Mouse (Mus musculus) MN1 (cell line): ENCODE results near the gene Bmper.

ENCODE experiments used
- DNase-seq: peaks from one replicate; pipeline ENCODE4 v3.0.0-alpha.2; 2016; ENCODE audit warnings: low spot score

The Bmper gene

DNA sequence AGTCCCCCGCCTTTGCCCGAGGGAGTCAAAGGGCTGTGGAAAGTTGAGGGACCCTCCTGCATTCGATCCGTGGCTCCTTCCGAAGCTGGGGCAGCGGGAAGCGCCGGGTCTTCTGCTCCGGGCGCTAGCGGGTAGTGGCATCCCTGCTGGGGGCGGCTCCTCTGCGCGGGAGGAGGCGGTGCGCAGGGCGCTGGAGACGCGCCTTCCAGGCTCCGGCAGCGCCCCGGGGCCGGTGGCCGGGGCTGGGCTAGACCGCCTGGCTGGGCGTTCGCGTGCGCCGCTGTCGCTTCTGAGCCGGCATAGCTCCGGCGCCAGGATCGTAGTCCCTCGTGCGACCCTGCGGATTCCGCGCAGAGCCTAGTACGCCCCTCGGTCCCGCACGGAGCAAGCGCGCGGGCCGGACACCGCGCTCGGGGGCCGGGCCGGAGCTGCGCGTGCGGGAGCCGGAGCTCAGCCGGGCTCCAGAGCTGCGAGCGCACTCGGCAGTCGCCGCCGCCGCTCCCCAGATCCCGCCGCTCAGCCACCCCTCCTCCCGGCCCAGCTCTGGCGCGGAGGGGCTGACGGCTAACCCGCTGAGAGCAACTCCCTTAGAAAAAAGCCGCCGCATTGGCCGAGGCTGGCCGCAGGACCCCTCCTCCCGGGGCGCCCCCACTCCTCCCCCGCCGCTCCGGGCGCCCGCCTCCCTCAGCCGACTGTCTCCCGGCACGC lies at the start of gene Bmper:
Gene Bmper (plus strand): TSS at position 236 of the 708 bp plus-strand sequence.
- DNase-seq = peak; percentile 70

DNA sequence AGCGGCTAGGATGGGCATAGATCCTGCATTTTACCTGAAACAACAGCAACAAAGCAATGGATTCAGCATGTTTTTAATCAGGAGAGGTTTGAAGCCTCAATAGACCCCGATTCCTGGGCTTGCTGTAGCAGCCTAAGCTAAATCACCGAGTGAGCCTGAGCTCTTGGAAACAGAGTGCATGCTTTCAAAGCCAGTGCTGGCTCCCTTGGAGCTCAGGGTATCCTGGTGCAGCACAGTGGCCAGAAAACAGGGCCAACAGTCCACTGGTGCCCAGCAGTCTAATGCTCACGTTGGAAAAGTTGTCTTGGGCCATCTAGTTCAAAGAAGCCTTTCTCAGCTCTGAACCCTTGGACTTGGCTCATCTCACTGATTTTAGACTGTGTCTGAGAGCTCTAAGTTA lies 45.4 kb upstream of the Bmper start:
- DNase-seq = no peak

DNA sequence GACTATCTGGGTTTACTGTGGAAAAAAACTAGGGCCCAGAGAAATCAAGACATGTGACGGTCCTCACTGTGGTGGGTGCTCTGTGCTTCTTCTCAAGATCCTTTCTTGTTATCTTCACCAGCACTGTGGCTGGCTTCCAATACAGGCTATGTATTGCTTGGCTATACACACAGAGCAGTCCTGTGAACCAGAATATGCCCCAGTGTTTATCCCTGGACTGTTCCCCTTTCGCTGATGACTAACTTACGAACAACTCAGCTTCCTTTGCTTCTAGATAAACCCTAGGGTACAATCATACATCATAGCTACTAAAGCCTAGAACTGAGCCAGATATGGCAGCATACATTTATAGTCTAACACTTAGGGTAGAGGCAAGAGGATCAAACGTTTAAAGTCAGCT lies 35.7 kb upstream of the Bmper start:
- no peak for DNase-seq

DNA sequence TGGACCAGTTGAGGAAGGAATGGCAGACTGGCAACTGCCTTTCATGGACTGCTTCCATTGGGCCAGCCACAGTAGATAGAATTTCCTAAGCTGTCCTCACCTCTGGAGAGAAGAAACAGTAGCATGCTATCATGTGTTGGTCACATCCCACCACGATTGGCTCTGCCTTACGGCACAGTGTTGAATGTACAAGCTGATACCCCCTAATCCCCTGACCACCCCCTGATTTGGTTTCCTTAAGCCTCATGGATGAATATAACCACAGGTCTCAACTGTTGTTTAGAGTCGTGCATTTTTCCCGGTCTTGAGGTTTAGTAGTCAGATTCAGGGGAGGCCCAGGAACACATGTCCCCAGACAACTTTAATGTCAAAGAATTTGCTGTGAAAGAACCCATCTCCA lies 34.7 kb upstream of the Bmper start:
- DNase-seq = no peak

DNA sequence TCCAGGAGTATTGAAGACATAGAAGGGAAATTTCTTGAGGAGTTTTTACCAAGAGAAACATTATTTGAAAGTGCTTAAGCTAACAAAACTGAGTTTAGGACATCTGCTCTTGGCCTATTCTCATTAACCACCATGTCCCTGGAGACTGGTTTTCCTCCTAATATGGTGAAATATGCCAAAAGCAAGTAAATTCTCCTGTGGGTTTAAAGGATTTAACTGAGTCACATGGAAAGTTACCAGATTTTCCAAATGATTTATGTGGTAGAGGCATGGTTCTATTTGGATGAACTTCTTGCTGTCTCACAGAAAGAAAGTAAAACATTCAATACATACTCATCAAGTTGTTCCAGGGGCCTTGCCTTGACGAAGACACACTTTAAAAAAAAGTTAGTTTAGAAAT lies 31.9 kb upstream of the Bmper start:
- DNase-seq = no peak

DNA sequence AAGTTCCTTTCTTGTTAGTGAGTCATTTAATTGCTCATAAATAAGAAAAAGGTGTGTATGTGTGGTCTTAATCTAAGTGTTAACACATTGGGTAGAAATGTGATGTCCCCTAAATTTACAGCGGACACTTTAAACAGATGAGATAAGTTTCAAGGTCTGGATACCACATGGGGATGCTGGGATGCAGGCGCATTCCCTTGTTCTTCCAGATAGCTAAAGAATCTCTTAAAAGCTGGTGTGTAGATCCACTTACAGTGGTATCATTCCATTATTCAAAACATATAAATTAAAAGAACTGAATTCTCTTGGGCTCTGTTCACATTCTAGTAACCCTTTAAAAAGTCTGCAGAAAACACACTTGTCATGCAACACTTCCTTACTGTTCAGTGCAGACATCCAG lies 31.4 kb upstream of the Bmper start:
- DNase-seq = no peak

DNA sequence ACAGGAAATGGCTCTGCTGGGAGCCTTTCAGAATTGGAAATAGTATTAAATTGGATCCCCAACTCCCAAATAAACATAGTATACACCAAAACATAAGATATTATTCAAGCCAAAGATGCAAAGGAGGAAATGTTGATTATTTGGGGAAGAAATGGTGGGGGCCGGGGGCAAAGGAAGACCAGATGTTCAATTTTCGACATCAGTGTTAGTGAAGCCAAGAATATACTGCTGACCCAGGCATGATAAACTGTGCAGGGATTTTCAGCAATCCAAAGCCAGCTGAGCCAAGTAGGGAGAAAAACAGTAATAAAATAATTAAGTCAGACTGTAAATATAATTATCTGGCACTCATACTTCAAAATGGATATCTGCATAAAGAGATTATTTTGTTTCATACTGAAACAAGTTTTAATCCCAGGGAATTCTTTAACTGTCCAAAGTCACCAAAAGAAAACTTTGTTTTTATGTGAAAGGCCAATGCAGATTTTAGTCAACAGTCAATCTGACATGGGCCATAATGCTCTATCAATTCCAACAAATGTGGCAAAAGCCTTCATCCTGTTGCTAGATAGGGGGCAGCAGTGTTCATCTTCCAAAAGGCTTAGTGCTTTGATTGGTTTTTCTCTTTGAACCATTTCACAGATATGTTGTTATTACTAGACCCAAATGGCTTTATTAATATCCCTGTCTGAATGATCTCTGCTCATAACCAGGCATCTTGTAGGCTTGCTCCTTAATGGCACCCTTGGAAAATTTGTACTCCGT lies 30.1 kb upstream of the Bmper start:
- no peak for DNase-seq

DNA sequence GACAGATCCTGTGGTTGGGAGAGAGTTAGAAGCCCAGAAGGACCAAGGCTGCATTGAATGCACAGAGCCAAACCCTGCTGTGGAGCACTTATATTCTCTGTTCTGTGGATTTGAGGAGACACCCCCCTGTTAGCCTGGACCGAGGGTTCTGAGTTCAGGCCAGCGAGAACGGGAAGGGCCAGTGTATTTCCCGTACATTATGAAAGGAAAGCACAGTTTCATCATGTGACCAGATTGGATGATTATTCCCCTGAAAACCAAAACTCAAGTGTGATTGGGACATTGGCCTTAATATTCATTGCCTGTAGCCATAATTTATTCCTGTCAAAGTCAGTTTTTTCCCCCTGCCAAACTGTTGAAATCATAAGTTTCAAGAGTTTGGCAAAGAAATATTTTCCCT lies 23.9 kb upstream of the Bmper start:
- no peak for DNase-seq

DNA sequence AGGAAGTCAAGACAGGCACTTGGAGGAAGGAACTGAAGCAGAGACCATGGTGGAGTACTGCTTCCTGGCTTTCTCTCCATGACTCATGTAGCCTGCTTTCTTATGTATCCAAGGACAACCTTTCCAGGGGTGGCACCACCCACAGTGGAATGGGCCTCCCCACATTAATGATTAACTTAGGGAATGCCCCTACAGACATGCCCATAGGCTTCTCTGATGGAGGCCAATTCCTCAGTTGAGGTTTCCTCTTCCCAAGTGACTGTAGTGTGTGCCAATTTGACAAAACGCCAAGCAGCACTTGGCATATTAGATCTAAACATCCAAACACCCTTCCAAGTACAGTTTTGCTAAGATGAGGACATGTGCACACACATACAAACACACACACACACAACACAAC lies 23.0 kb upstream of the Bmper start:
- no peak for DNase-seq

DNA sequence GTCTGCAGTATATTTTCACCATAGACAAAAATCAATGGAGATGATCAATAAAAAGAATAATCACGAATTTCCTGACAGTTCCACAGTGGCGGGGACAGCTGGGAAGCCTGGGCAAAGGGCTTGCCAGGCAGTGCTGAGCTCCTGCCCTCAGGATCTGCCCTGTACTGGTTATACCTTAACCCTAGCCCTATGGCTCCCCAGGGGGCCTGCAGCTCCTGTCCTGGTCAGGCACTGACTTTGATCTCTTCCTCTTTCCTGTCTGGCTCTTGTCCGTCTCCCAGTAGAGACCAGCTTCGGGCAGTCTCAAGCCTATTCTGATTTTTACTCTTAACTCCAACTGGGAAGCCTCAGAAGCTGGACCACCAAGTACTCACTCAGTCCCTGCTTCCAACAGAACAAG lies 22.0 kb upstream of the Bmper start:
- no peak for DNase-seq

DNA sequence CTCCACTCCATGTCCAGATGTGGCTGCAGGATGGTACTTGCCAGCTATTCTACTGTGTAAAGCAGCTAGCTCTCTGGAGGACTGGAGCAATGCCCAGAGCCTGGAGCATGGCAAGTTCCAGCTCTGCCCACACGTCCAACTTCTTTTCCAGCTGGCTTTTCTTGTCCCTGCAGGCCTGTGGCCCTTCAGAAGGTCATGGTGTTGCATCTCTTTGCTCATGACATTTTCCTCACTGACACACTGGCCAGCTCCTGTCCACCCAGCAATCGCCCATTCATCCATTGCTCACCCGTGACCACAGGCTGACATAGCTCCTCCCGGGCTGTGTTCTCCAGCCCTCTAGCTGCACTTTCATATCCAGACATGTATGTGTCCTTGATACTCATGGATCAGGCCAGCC lies 20.4 kb upstream of the Bmper start:
- DNase-seq = no peak

DNA sequence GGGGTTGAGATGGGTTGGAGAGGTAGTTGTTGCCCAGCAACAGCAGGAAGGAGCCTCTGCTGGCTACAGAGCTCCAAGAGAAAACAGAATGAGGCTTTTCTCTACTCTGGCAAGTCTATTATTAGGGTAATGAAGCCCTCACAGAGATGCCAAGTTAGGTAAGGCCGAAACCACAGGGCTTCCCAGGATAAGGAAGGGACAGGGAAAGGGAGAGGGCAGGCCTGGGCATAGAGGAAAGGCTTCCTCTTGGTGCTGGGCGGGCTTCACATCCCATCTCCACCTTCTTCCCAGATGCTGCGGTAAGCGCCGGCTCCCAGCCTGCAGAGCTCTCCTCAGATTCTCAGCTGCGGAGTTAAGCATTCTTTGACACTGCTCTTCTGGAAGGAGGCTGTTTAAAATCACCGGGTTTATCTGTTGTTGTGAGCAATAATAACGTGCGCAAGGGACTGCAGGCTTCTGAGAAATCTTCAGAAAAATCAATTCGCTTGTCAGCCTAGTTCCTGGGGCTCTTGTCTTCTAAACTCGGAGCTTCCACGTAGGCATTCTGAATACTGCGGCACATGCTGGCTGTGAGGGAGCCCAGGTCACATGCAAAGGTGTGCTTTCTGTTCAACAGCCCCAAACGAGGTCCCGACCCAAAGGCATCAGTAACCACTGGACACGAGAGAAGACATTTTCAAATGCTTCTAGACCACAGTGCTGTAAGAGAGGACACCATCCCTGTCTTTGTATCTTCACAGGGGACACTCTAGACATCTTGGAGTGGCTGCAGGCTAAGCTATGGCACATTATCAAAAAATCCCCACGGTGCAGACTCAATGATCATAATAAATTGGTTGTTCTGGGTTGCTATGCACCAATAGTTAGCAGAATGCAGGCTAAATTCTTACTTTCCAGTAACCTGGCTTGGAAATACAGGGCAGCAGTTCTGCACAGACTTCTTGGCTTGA lies 18.3 kb upstream of the Bmper start:
- no peak for DNase-seq

DNA sequence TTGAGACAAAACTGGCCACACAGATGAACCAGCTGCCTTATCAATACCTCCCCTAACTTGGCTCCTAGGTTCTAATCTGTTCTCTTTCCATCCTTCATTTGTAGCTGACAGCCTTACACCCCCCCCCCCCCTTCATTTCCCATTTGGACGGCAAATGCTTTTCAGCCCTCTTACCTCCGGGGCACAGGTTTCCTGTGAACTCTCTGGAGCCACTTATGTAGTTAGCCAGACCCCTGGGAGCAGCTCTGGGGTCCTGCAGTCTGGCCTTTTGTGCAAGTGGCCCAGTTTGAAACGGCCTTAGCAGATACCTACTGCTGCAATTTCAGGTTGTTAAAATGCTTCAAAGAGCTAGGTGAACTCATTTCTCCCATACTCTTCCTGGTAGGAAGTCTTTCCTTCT lies 17.6 kb upstream of the Bmper start:
- no peak for DNase-seq

DNA sequence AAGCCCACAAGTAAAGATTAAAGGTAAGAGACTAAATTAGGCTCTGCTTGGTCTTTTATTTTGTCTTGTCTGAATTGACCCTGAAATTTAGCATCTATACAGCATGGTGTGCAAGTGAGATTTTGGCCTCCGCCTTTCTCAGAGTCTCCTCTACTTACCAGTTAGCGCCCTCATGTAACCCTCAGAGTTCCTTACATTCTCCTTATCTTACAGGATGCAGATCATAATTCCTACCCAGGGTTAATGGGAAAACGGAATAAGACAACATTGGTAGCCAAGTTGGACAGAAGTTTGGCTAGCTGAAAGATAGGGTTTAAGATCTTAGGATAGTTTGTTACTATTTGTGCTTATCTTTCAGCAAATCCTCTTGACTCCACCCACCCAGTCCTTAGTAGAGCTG lies 17.1 kb upstream of the Bmper start:
- no peak for DNase-seq

DNA sequence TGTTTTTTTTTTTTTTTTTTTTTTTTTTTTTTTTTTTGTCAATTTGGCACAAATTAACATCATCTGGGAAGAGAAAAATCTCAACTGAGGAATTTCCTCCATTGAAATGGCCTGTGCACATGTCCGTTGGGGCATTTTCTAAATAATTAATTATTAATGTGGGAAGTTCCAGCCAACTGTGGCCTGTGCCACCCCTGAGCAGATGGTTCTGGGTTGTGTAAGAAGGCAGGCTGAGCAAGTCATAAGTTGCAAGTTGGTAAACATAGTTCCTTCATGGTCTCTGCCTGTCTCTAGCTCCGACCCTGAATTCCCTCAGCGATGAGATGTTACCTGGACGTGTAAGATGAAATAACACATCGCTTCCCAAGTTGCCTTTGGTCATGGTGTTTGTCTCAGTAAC lies 16.7 kb upstream of the Bmper start:
- no peak for DNase-seq

DNA sequence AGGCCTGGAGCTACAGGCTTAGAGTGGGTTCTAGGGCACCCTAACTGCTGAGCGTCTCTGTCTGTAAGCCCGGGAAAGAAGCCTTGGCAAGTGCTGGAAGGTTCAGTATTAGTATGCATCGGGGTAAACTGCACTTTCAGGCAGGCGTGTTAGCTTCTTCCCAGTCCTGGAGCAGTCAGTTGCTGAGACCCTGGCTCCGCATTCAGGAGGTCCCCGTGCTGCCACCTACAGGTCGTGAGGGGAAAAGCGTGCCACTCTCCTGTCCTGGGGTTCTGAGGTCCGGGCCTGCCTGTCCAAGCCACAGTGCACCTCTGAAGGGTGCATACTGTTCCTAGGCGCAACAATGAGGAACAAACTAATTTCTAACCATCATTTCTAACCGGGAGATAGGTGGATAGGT lies 10.6 kb upstream of the Bmper start:
- peak; percentile 46 for DNase-seq

DNA sequence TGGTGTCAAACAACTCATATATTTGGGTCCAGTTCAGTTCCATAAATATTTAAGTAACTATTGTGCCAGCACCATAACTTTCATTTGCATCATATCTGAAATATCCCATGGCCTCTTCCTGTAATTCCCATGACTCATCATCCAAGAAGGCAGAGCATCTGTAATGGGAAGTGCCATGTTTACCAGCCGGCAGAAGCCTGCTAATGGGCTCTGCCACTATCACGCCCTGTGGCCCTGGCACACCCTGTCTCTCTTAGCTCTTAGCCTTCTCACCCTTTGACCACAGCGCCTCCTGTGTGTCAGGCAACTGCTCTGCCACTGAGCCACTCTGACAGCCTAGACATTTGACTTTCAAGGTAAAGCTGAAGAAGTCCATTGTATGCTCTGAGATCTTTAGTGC lies 3.1 kb upstream of the Bmper start:
- peak; percentile 73 for DNase-seq

DNA sequence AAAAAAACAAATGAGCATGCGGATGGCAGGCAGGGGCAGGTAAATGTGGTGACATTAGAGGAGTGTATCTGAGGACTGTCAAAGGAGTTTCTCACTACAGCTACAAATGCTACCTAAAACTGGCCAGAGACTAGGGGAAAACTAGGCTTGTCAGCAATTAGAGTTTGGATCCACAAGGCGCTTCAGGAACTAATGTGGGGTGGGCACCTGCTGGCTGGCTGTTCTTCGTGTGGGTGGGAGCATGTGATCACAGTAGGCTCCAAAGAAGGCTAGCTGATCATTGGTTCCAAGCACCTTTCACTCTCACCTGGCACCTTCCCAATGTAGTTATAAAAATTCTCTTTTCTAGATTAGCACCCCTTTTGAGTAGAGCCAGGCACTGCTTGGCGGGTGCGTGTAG lies 900 bp upstream of the Bmper start:
- no peak for DNase-seq

DNA sequence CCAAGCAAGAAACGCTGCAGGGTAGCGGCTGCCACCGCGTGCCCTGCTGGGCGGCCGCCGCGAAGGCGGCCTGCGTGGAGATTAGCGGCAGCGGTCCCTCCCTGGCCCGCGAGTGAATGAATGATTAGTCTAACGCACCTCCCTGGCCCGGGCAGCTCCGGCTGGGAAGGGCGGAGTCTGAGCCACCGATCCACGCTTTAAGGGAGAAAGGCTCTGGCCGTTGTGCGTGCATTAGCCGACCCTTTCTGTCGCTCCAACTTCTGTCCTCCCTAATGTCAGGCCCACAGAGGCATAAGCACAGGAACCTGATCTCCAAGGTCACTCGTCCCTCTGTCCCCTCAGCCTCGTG lies 410 bp upstream of the Bmper start:
- peak; percentile 59 for DNase-seq

DNA sequence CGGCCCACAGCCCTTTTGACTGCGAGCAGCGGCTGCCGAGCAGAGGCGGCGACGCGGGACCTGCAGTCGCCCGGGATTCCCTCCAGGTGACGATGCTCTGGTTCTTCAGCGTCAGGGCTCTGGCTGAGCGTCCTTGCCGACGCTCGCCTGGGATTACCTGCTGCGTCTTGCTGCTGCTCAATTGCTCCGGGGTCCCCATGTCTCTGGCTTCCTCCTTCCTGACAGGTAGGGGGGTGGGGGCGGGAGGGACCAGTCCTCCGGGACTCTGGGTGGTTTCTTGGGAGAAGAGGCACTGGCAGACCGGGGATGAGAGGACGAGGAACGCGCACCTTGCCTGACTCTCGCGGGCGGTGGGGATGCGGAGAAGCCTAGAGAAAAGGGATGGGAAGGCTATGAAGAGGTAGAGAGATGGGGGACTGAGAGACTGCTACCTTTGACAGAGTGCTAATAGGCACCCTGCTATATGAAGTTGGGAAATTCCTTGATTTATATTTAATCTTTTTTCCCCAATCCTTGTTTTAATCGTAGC lies 737 bp downstream of the Bmper start:
- DNase-seq = no peak

DNA sequence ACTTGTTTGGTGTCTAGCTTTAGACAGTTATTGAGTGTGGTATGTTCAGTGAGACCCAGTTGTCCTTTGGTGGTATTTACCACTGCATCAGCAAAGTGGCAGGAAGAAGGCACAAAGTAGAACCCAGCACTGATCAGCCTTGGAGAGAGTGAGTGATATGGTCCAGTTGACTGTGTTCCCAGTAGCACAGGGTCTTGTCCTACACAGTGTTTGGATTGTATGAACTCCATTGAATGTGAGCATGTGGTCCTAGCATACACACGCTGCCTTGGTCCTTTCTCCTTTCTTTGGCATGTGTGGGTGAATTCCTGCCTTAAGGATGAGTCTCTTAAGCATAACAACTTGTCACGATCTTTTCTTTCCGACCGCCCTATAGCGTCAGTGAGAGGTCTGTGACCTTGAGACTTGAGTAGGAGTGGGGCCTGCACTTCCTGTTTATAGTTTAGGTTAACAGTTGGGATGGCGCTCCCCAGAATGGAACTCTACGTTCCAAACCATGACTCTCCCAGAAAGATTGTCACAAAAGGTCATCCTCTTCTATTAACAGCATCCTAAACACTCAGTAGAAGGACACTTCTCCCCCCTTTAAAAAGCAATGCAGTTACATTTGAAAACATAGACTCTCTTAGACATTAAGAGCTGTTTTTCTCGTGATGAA lies 10.7 kb downstream of the Bmper start:
- DNase-seq = no peak

DNA sequence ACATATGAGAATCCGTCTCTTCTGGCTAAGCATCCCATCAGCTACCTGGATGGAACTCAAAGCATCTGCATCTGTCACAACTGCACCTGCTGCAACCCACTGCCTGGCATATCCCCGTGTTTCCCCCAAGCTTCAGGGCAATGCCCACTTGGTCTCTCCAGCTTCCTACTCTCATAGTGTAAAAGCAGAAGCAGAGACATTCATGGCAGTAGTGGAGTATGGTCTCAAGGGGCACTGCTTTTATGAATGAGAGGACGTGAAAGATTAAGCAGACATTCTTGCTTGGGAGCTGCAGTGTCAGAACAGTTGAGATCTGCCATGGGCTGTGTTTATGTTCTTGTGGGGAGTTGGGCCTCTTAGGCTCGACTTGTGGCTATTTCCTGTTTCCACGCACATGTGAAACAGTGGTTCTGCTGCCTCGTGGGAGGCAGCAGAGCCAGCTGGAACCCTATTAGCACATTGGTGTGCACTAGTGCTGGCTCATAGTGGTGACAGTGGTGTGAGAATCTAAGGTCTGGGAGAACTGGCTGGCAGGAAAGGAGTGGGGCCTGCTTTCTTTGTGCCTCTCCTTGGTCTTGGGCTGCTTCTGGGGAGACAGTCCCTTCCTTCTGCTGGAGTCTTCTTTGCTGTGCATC lies 12.6 kb downstream of the Bmper start:
- DNase-seq = no peak
